8 mouse cellular contexts compared by ENCODE assay signal in genomic region chr12:85485890-85486765, GRCm38 (mm10). TPM values are rescaled to one million over a fixed set of nuclear protein-coding genes. Genes with fewer than 3 reads are reported as not detected.
DNase-seq lines count a peak whose midpoint lies in the region; ATAC-seq lines count a peak whose summit lies in the region.

No protein-coding gene starts in this region.

- peak; percentile 97 to 99 for DNase-seq in adrenal gland, adult 18-20 months (ENCODE audit: low spot score in 2 of 2)
- peak; percentile 96 for DNase-seq in embryo, embryonic 10.5 days (ENCODE audit: low spot score)
- DNase-seq in gastrocnemius, postnatal 25 days = peak; percentile 97
- DNase-seq in left cerebral cortex, postnatal 14 days (ENCODE audit: low spot score in 2 of 2) = peak; percentile 94
- DNase-seq in right cerebral cortex, postnatal 14 days = peak; percentile 95
- DNase-seq in urinary bladder, postnatal 36 days (ENCODE audit: low spot score in 2 of 2) = peak; percentile 96 to 97

- H3K9ac ChIP-seq in intestine, embryonic 15.5 days = peak overlapping the region; percentile 53

- peaks cover 16% of the 10 kb centered on the region for H3K4me1 ChIP-seq in intestine, embryonic 15.5 days (replicated peaks)

- WGBS in intestine, embryonic 15.5 days = under 1% methylated on average over 52 of the region's 52 CpGs

- H3K4me3 ChIP-seq in intestine, embryonic 15.5 days (replicated peaks) = peak overlapping the region; percentile 62

- intact Hi-C loops in left cerebral cortex, postnatal 14 days (cut with DNase I) = loop anchor here (1.0 to 5.0 kb wide), 4 partner anchors 31 to 139 kb away; partner anchors contain the start of gene Tmed10

- H3K36me3 ChIP-seq in intestine, embryonic 15.5 days = no peaks in the 10 kb centered on the region

- no peaks in the 10 kb centered on the region for H3K27me3 ChIP-seq in intestine, embryonic 15.5 days (replicated peaks)

- H3K27ac ChIP-seq in intestine, embryonic 15.5 days = peak overlapping the region; percentile 49; the same call in 1 of the 2 replicates

- peak; percentile 98 for ATAC-seq in intestine, embryonic 15.5 days
- ATAC-seq in megakaryocyte-erythroid progenitor cell, adult 5-6 weeks (replicated peaks; ENCODE audit: low FRiP score, low TSS enrichment, poor library complexity, severe bottlenecking) = peak; percentile 93

- no peaks in the 10 kb centered on the region for H3K9me3 ChIP-seq in intestine, embryonic 15.5 days

- H3K4me2 ChIP-seq in intestine, embryonic 15.5 days (replicated peaks) = peak overlapping the region; percentile 77

RNA-seq across cellular contexts. Expression of gene Fos, which starts 12.4 kb away (rescaled TPM):
- 1 to 10 TPM; 2.9 to 4.3 TPM for total RNA-seq in adrenal gland, adult 18-20 months (2021)
- total RNA-seq in gastrocnemius, postnatal 25 days (2021) = 10 to 100 TPM in 1 of 2 experiments, 1 to 10 TPM in 1; 5.1 to 11.6 TPM
- 4.9 and 5.3 TPM in 2 replicates for polyA plus RNA-seq in intestine, embryonic 15.5 days (2015; fragmentation: Nextera tagmentation; extraction: Ambion mirVana)
- 10 to 100 TPM; 31.1 to 40.8 TPM for total RNA-seq in left cerebral cortex, postnatal 14 days (2021)
- total RNA-seq in megakaryocyte-erythroid progenitor cell, adult 5-6 weeks (2014; fragmentation: Nextera tagmentation) = 2.8 and 16.5 TPM in 2 replicates
- total RNA-seq in megakaryocyte-erythroid progenitor cell, adult 5-6 weeks (2017) = 257 and 293 TPM in 2 replicates

Comparison
In these comparisons a context has a peak if more than half of its experiments do, and no peak if none do; other contexts are left out.
1. Peak in every context shown above with its lines: DNase-seq, ATAC-seq, H3K4me3 ChIP-seq and H3K27ac ChIP-seq.